Mouse (Mus musculus) heart, postnatal 14 days (tissue): Measurements from ENCODE around the gene Sirt7. TPM values are rescaled to one million over a fixed set of nuclear protein-coding genes. Genes with fewer than 3 reads are reported as not detected.

Source experiments
- DNase-seq, 2 experiments: peaks; one replicate each; pipeline ENCODE4 v3.0.0; 2021 to 2022
- intact Hi-C: fragments of 180-260 bp; cut with DNase I; formaldehyde crosslinking; loops from one replicate; pipeline ENCODE4 v1.15.1; 2025
- total RNA-seq, 2 experiments: library from RNA; stranded (reverse); gene quantifications; 2 replicates each; pipeline ENCODE4 v1.2.3; 2021

Sirt7 gene
- total RNA-seq, 2 experiments from 2014 or later: 10.8 to 12.3 TPM

GRCm38 (mm10) chr11:120622805-120623204 lies 2.2 kb downstream of the Sirt7 start:
- intact Hi-C loops: loop anchor here (5.0 kb wide), 1 partner anchor 174 kb away; the partner anchor contains the start of gene Dus1l
- no peak for DNase-seq

- no peak for DNase-seq
- intact Hi-C loops: loop anchor here (5.0 kb wide), 1 partner anchor 177 kb away; the partner anchor contains the start of gene Dus1l
Measured at GRCm38 (mm10) chr11:120620195-120620594, 4.8 kb downstream of the Sirt7 start.

DNA sequence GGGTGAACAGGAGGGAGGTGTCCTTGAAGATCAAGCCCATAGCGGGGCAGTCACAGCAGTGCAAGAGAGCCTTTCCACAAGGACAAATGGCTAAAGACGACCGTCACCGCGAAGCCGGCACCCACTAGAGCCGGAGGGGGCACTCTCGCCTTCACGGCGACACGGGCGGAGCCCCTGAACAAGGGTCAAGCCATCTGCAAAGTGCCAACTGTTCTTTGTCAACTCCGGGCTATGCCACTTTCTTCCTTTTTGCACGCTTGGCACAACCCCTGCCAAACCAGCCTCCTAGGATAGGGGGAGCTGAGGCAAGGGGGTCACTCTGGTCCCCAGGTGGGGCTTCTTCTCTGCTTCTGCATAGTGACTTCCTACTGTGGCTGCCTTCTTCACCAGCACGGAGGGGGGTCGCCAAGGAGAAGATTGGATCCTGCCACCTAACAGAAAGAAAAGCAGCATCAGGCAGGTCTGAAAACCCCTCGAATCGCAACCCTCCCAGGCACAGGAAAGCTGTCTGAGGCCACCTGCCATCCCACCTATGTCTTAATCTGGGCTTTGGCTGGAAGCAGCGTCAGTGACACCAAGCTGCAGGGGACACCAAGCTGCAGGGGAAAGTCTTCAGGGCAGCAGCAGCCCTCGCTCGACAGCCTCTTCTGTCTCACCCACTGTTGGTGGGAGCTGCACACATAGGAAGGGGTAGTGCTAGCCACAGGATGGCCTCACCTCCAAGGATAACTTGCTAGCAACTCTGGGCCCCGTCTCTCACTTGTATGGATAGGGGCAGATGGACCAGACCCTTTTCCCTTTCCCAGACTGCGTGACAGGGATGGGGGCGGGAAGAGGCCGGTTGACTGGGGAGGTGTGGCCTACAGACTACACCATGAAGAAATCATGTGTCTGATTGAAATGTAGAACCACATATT lies 6.2 kb downstream of the Sirt7 start:
- DNase-seq: no peak
- intact Hi-C loops: loop anchor here (2.0 kb wide), 1 partner anchor 94 kb away; the partner anchor contains the start of genes Cenpx and Lrrc45

GRCm38 (mm10) chr11:120617519-120618112 lies 7.4 kb downstream of the Sirt7 start, which contains the start of gene Pcyt2:
Gene Pcyt2 (minus strand): TSS chr11:120617936.
- peak; percentile 89 to 94 for DNase-seq
- intact Hi-C loops: loop anchor here (2.0 kb wide), 1 partner anchor 95 kb away; the partner anchor contains the start of genes Cenpx and Lrrc45

DNA sequence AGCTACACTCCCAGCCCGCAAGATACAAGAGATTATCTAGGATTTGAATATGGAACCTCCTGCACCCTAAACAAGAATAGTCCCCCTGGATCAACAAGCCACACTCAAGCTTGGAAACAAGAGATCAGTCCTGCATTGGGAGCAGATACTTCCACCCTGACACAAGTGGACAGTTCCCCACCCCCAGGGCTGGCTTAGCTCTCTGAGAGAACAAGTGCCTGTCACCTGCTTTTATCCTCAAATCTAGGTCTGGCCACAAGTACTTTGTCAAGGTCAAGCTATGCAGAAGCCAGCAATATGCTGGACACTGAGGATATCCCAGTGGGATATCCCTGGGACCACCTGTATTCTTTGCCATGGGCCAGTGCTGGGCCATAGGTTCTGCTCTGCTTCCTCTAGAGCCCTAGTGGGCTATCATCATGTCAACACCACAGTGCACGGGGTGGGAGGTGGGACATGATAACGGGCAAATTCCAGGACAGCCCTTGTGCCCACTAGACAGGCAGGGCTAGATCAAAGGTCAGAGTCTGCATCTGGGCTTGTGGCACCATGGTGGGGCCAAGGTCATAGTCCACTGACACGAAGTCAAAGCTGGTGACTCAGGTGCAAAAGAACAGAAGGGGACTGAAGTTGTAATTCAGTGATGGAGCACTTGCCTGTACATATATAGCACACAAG lies 8.3 kb downstream of the Sirt7 start:
- intact Hi-C loops: no loop called here
- DNase-seq: no peak

DNA sequence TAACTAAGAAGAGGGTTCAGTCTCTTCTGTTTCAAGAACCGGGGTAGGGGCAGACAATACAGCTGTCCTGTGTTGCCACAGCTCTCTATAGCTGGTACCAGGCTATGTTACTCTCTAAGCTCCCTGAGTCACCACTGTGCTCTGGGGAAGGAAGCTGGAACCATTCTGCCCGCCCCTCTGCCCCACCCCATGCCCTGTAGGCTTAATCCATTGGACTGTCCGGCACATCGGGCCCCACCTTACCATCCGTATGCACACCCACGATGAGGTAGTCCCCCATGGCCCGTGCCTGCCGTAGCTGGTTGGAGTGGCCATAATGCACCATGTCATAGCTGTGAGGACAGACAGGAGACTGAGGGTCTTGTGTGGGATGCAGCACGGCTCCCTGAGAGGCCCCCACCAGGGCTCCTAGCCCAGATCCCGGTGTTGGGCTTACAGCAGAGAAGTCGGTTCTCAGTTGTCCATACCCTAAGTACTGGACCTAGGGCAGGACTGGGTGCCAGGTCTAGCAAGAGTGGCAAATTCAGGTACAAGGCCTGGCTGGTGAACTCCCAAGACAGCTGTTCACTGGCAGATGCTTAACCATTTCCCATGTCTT lies 9.3 kb downstream of the Sirt7 start:
- intact Hi-C loops: no loop called here
- no peak for DNase-seq

GRCm38 (mm10) chr11:120615167-120615566 lies 9.9 kb downstream of the Sirt7 start:
- intact Hi-C loops: no loop called here
- no peak for DNase-seq

DNA sequence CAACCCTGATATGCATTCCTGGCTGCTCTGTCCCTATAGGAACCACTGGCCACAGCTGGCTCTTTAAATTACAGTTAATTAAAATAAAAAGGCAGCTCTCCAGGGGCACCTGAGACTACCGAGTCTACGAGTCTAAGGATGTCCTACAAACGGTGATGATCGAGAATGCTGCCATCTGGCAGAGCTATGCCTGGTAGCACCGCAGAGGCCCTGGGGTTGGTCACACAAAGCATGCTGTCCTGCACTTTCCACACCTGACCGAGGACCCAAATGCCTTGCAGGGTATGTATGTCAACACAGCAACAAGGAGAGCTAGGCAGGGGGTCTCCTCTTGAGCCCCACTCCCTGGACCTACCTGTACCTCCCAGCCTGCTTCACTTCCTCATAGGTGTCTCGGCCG lies 11.1 kb downstream of the Sirt7 start:
- no peak for DNase-seq
- intact Hi-C loops: no loop called here

- no peak for DNase-seq
- intact Hi-C loops: no loop called here
Measured at GRCm38 (mm10) chr11:120613481-120613972, 11.5 kb downstream of the Sirt7 start.

DNA sequence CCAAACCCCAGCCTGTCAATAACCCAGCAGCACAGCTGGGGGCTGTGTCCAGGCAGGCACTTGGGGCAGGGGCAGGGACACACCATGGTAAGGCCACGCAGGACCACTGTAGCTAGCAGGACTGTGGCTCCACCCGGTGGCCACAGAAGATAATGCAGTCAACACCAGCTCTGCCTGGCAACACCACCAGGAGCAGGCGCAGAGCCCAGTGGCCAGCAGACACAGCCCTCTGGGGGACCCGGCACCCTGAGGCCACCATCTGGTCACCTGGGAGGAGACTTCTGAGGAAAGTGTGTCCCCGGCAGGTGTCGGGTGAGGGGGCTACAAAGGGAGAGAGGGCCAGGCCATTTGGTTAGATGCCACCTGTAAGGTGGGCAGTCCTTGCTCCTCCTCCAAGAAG lies 12.3 kb downstream of the Sirt7 start:
- DNase-seq: peak; percentile 76 to 87
- intact Hi-C loops: loop anchor here (1.0 kb wide), 2 partner anchors 98 to 123 kb away; no protein-coding TSS in a partner anchor

DNA sequence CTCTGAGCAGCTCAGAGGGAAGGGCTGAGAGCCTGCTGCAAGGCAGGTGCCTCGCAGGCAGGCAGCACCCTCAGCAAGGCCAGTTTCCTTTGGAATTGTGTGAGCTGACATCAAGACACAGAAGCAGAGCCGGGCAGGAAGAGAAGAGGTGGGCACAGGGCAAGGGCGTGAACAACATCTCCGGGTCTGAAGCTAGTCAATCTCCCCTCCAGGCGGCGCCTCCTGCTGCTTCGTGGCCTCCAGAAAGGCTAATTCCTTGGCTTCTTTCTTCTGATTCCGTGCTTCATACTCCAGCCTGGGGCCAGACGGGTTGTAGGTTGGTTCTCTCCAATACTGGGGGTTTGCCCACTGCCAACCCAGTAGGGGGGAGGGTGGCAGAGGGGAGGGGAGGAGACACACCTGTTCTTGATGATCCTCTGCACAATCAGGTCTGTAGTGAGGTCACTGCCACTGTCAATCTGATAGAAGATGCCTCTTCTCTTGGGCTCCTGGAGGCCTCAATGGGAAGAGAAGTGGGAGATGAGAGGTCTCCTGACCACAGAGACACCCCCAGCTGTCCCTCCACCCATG lies 14.5 kb downstream of the Sirt7 start:
- intact Hi-C loops: no loop called here
- DNase-seq: no peak

- intact Hi-C loops: no loop called here
- DNase-seq: no peak
Measured at GRCm38 (mm10) chr11:120609250-120609649, 15.8 kb downstream of the Sirt7 start.

- DNase-seq: no peak
- intact Hi-C loops: no loop called here
Measured at GRCm38 (mm10) chr11:120608241-120609034, 16.6 kb downstream of the Sirt7 start, which contains the start of gene Npb. Gene Npb (plus strand): TSS chr11:120608477.

DNA sequence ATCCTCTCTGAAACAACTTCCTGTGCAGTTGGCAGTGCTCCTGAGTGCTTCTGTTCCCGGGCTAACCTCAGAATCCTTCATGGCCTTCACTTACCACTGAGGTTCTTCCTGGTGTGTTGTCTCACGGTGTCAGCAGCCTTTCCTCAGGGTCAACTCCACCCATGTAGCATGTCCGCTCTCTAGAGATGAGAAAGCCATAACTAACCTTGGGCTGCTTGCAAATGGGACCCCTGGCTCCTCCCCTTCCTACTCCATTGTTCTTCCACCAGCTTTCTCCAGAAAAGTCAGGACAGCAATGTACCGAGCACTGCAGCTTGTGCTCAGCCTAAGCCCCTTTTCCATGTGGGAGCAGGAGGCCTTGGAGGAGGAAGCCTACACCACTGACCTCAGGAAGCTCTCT lies 18.3 kb downstream of the Sirt7 start:
- intact Hi-C loops: no loop called here

GRCm38 (mm10) chr11:120605667-120606066 lies 19.4 kb downstream of the Sirt7 start:
- no peak for DNase-seq
- intact Hi-C loops: no loop called here

More for the DNA sequence above, 18.3 kb downstream of the Sirt7 start:
- no peak for DNase-seq

GRCm38 (mm10) chr11:120603545-120603944 lies 21.5 kb downstream of the Sirt7 start:
- no peak for DNase-seq
- intact Hi-C loops: no loop called here

DNA sequence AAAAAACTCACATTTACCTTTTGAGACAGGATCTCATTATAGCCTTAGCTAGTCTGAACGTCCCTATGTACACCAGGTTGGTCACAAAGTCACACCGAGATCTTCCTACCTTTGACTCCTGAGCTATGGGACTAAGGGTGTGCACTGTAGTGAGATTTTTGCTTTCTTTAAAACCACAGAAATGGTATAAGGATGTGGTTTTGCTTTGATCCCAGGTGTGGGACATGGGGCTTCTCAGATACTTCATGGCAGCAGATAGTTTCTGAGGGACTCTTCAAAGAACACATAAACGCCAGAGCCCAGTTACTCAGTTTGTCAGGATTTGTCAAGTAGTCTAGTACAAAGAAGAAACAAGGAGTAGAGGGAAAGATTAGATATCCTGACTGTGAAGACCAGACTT lies 24.3 kb downstream of the Sirt7 start:
- intact Hi-C loops: no loop called here
- no peak for DNase-seq

- intact Hi-C loops: no loop called here
Measured at GRCm38 (mm10) chr11:120598990-120599549, 26.0 kb downstream of the Sirt7 start.

More at GRCm38 (mm10) chr11:120598990-120599549, 26.0 kb downstream of the Sirt7 start:
- DNase-seq: no peak
